Mouse (Mus musculus) c-Kit-negative CD71-positive TER-119-positive erythroid progenitor cells, embryonic 14.5 days (primary cell): ENCODE results near the gene Adam23.
"Not testable (repeated sequence)": the region's sequence is repeated elsewhere in the genome, so short reads cannot be mapped to it uniquely, and the experiment has no call there.

Experiments
- DNase-seq: peaks from one replicate; pipeline ENCODE4 v3.0.0-alpha.2; 2013; ENCODE audit warnings: low read depth, low spot score

Adam23 gene

DNA sequence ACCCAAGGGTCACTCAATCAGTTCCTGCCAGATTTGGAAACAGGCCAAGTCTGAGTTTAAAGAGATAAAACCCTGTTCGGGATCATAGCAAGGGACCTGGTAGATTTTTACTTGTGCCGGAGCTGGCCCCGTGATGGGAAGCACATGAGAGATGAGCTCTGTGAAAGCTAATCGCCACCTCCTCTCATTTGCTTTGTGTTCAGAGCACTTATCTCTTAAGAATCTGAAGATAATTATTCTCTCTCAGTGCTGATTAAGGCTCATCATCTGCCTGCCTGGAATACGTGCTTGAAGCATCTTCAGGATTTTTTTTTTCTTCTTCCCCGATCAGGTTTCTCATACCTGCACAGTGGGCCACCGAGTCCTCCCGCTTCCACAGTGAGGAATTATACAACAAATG is 133.5 kb downstream of the Adam23 start:
- DNase-seq: no peak

DNA sequence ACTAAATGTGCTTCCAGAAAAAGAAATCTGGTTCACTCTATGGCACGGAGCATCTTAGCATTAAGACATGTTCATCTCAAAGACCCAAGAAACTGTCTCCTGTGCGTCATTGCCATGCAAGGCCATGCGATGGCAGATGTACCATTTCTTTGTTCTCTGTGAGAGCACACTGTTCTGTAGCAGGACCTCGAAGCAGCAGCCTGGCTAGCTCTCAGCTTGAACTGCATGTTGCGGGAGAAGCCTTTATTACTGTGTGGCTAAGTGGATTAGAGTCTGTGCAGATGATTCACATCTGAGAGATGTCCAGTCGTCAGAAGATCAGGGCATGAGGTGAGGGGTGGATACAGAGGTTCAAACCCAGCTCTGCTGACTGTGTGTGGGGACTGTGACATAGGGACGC is 141.2 kb downstream of the Adam23 start:
- no peak for DNase-seq

DNA sequence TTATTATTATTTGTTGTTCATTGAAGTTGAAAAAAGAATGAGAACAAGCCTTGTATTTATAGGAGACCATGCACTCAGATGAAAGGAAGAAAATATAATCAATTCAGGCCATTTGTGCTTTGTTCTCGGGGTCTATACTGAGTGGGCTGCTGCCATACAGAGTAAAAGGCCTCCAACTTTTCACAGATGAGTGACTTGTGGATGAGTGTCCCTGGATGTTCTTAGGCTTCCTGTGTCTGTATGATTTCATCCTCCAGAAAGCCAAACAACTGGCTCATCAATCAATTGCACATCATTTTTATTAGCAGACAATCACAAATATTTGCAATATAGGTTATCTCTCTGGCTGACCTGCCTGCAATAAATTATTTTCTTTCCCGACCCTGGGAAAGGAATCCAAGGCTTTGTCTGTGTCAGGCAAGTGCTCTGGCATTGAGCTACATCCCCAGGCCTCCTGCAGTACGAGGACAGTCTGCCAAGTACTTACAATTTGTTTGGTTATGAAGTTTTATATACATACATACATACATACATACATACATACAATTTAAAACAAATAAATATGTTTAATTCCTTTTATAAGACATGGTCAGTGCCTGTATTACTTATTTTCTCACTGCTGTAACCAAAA is 158.3 kb downstream of the Adam23 start:
- no peak for DNase-seq

DNA sequence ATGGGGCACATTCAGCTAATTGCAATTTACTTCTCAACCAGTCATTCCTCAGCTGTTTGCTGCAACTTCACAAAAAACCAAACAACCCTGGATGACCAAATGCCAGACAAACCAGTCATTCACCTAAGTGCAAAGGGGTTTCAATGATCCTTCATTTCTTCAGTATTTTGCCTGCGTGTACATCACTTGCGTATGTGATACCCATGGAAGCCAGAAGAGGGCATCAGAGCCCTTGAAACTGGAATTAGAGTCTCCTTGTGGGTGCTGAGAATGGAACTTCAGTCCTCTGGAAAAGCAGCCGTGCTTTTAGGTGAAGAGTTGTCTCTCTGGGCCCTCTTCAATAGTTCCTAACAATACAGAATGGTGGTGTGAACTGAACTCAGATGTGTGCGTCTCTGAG is 163.9 kb downstream of the Adam23 start:
- no peak for DNase-seq

DNA sequence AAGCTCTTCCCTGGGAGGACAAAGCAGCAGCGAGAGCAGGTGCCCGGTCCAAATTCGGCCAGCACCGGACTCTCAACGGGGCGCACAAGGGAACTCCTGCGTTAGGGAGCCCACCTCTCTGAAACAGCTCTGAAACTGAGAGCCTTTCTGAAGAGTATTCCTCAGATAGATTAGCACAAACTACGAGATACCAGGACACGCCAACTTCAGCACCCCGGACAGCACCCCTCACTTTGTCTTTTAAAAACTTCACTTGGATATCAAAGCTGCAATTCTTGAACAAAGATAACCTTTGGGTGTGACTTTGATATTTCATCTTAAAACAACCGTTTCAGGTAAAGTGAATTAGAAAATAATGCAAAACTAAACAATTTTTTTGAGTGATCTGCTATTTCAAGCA is 168.9 kb downstream of the Adam23 start:
- DNase-seq: no peak

DNA sequence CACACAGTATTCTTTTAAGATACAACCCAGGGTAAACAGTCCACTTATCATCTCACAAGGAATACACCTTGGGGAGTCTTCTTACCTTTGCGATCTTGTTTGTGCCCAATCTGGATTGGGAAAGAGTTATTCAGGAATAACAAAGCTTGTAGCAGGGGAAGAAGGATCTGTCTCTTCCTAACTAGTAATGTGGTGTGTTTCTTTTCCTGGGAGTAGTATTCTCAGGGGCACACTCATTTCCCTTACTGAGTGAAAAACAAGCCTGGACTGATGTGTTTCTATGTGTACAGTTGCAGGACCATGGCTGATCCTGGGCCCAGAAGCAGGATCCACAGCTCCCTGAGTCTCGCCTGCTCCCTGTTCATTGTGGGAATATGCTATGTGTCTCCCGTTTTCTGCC is 170.0 kb downstream of the Adam23 start, which contains the start of gene Gm39653:
Gene Gm39653 (plus strand): TSS at position 301 of the 400 bp plus-strand sequence.
- no peak for DNase-seq

DNA sequence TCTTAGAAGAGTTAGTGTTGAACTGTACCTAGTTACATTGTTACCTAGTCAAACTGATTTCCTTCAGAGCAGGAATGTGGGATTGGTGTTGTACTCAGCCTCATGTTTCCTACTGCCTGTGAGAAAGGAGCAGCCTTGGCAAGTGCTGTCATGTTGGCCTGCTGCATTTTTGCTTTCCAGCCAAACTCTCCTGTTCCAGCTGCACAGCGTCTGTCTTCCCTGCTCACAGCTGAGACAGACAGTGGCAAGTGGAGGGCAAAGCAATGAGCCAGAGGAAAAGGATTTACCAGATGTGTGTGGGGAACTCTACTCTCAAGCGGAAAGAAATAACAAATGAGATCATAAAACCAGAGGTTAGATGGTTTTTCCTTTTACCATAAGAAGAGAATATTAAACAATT is 182.5 kb downstream of the Adam23 start:
- DNase-seq: no peak

DNA sequence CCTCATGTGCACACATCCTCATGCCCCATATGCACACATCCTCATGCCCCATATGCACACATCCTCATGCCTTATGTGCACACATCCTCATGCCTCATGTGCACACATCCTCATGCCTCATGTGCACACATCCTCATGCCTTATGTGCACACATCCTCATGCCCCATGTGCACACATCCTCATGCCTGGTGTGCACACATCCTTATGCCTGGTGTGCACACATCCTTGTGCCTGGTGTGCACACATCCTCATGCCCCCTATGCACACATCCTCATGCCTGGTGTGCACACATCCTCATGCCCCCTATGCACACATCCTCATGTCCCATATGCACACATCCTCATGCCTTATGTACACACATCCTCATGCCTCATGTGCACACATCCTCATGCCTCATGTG is 184.7 kb downstream of the Adam23 start:
- not testable (repeated sequence) for DNase-seq

DNA sequence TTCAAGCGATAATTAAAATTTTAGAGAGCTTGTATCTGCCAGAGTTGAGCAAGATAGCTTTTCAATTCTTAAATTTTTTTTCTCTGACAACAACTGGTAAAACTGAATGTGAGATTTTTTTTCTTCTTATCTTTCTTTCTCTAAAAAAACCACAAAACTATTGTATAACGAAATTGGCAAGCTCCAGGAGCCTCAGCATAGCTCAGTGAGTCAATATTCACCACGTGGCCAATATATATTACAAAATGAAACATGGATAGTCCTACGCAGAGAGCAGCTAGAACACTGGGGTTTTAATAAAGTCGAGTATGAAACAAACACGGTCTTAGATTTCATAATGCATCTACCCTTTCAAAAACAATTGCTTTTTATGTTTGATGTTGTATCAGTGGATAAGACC is 194.2 kb downstream of the Adam23 start:
- no peak for DNase-seq
